Mouse (Mus musculus) embryo, embryonic 10 days (tissue): ENCODE data around the gene Cd5l.

Source experiments
- DNase-seq: peaks from one replicate; pipeline ENCODE4 v3.0.0-alpha.2; 2015; ENCODE audit warnings: low spot score

The Cd5l gene

GRCm38 (mm10) chr3:87408171-87408570 lies 50.5 kb downstream of the Cd5l start:
- peak; percentile 14 for DNase-seq

GRCm38 (mm10) chr3:87409196-87409935 lies 51.7 kb downstream of the Cd5l start:
- DNase-seq, result no peak

- DNase-seq, result no peak
Observed at GRCm38 (mm10) chr3:87410605-87411004, 52.9 kb downstream of the Cd5l start.

- peak; percentile 63 for DNase-seq
Observed at GRCm38 (mm10) chr3:87411150-87411549, 53.5 kb downstream of the Cd5l start.

- no peak for DNase-seq
Observed at GRCm38 (mm10) chr3:87420645-87421044, 63.0 kb downstream of the Cd5l start.
